Mouse (Mus musculus) hindbrain, embryonic 10.5 days (tissue): Measurements from ENCODE around the gene Map2k7. TPM values are rescaled to one million over a fixed set of nuclear protein-coding genes. Genes with fewer than 3 reads are reported as not detected.
"Not testable (repeated sequence)": the region's sequence is repeated elsewhere in the genome, so short reads cannot be mapped to it uniquely, and the experiment has no call there.

Experiments used
- DNase-seq: peaks from one replicate; pipeline ENCODE4 v3.0.0-alpha.2; 2017; ENCODE audit warnings: low spot score
- H3K27ac ChIP-seq: fragments of 300-500 bp; sonication (generic); 2 replicates; pipeline ENCODE4 v1.5.1; 2016; ENCODE audit warnings: mild to moderate bottlenecking, moderate library complexity
- H3K27me3 ChIP-seq: fragments of 300-500 bp; sonication (generic); 2 replicates; pipeline ENCODE4 v1.6.1; 2016; ENCODE audit warnings: mild to moderate bottlenecking; ENCODE audit not compliant: poor library complexity, insufficient read depth, severe bottlenecking
- H3K36me3 ChIP-seq: fragments of 300-500 bp; sonication (generic); 2 replicates; pipeline ENCODE4 v1.6.1; 2016; ENCODE audit warnings: mild to moderate bottlenecking, moderate library complexity
- H3K4me1 ChIP-seq: fragments of 300-500 bp; sonication (generic); replicated peaks from 2 replicates; pipeline ENCODE4 v1.6.1; 2016; ENCODE audit warnings: mild to moderate bottlenecking
- H3K4me3 ChIP-seq: fragments of 300-500 bp; sonication (generic); 2 replicates; pipeline ENCODE4 v1.5.1; 2016; ENCODE audit warnings: mild to moderate bottlenecking, moderate library complexity
- H3K9me3 ChIP-seq: fragments of 300-500 bp; sonication (generic); 2 replicates; pipeline ENCODE4 v1.6.1; 2016; ENCODE audit warnings: mild to moderate bottlenecking, moderate library complexity
- WGBS: fragments of 180-500 bp; shearing (Covaris S2); methylation state at CpG from one replicate; pipeline ENCODE4 v1.1.7; 2016; 5-methylcytosine and 5-hydroxymethylcytosine counted together
- polyA plus RNA-seq: library from polyadenylated mRNA; unstranded; fragments of >200 nt; fragmentation: Nextera tagmentation; extraction: Ambion mirVana; gene quantifications from 2 replicates; pipeline ENCODE4 v1.2.1, GENCODE M21; 2016

The Map2k7 gene
- polyA plus RNA-seq, 1 experiment from 2014 or later = 39.4 TPM

- not testable (repeated sequence) for H3K27ac ChIP-seq, H3K27me3 ChIP-seq, H3K4me3 ChIP-seq, H3K9me3 ChIP-seq, DNase-seq
- H3K36me3 ChIP-seq = peaks cover 47% of the 10 kb centered on the region
- WGBS = 84% methylated on average over 7 of the region's 7 CpGs
- peaks cover 49% of the 10 kb centered on the region for H3K4me1 ChIP-seq
Observed at GRCm38 (mm10) chr8:4255471-4255870, 16.9 kb downstream of the Map2k7 start.

GRCm38 (mm10) chr8:4256911-4257310 is 18.4 kb downstream of the Map2k7 start:
- Histone ChIP-seq H3K27me3 (no peaks in the 10 kb centered on the region), H3K36me3 (peaks cover 61% of the 10 kb centered on the region), H3K4me1 (peaks cover 46% of the 10 kb centered on the region), H3K27ac (peak overlapping the region; percentile 98; the same call in 1 of the 2 replicates), H3K4me3 (peak overlapping the region; percentile 93; the same call in 1 of the 2 replicates), H3K9me3 (0 out of 2 replicates have a peak, but pooled peaks cover 3% of the 10 kb centered on the region)
- WGBS = 72% methylated on average over 4 of the region's 4 CpGs
- no peak for DNase-seq

DNA sequence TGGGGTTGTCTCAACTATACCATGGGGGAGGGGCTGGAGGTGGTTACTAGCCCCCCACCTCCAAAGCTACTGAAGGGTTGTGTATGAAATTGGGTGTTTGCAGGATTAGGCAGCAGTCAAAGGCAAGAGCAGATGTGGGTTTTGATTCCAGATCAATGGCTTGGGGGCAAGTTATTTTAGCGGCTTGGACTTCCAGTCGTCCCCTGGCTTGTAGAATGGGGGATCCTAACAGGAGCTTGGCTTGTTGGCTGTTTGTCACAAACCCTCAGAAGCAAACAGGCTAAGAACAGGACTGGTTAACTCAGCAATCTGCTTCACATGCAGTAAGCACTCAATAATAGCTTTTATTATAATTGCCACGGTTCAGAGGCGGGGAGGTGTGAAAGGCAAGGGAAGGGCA is 18.8 kb downstream of the Map2k7 start:
- 0 out of 2 replicates have a peak, but pooled peaks cover 3% of the 10 kb centered on the region for H3K9me3 ChIP-seq
- peaks cover 66% of the 10 kb centered on the region for H3K36me3 ChIP-seq
- peak overlapping the region; percentile 98 for H3K27ac ChIP-seq
- WGBS = 80% methylated on average over 4 of the region's 4 CpGs
- no peak for DNase-seq
- no peaks in the 10 kb centered on the region for H3K27me3 ChIP-seq
- H3K4me3 ChIP-seq = peak overlapping the region; percentile 93
- H3K4me1 ChIP-seq = peaks cover 45% of the 10 kb centered on the region

GRCm38 (mm10) chr8:4258233-4258632 is 19.7 kb downstream of the Map2k7 start:
- DNase-seq = peak; percentile 91
- Histone ChIP-seq H3K27ac (peak overlapping the region; percentile 98), H3K36me3 (peaks cover 75% of the 10 kb centered on the region), H3K4me3 (peak overlapping the region; percentile 93), H3K27me3 (no peaks in the 10 kb centered on the region), H3K9me3 (0 out of 2 replicates have a peak, but pooled peaks cover 3% of the 10 kb centered on the region), H3K4me1 (peaks cover 41% of the 10 kb centered on the region)
- 2% methylated on average over 35 of the region's 35 CpGs for WGBS

- 0 out of 2 replicates have a peak, but pooled peaks cover 3% of the 10 kb centered on the region for H3K9me3 ChIP-seq
- peaks cover 37% of the 10 kb centered on the region for H3K4me1 ChIP-seq
- H3K36me3 ChIP-seq = peaks cover 79% of the 10 kb centered on the region
- H3K27ac ChIP-seq = peak overlapping the region; percentile 98
- no peak for DNase-seq
- peak overlapping the region; percentile 93 for H3K4me3 ChIP-seq
- no peaks in the 10 kb centered on the region for H3K27me3 ChIP-seq
- 0% methylated on average over 32 of the region's 32 CpGs for WGBS
Observed at GRCm38 (mm10) chr8:4258678-4259077, 20.1 kb downstream of the Map2k7 start.

DNA sequence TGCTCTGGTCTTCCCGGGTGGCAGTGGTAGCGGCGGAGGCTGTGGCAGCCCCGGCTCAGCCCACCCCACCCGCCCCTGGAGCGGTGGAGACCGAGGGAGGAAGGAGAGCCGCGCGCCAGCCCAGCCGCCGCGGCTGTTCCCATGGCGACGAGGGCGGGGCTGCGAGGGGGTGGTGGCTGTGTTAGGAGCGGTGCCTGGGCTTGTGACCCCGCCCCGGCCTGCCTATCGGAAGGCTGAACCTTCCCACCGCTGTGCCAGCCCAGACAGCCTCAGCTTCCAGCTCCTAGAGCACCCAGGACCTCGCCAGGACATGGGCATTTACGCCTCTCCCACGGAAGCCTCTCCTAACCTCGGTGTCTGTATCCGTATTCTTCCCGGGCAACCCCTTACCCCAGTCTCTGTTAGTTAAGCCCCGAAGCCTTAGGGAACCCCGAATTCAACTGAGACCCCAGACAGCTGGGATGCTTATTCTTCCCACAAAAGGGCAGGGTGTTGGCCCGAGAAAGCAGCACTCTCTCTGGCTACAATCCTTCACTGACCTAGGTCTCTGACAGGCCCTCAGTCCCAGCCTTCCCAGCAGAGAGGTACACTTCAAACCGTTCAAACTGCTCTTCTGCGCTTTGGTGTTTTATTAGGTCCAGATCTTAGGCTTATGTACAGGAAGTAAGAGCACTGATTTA is 20.7 kb downstream of the Map2k7 start, which contains the start of gene Ctxn1:
Ctxn1 (minus strand) TSS at position 150 of the 680 bp plus-strand sequence.
- 6% methylated on average over 31 of the region's 33 CpGs for WGBS
- DNase-seq = peak; percentile 97
- peaks cover 84% of the 10 kb centered on the region for H3K36me3 ChIP-seq

DNA sequence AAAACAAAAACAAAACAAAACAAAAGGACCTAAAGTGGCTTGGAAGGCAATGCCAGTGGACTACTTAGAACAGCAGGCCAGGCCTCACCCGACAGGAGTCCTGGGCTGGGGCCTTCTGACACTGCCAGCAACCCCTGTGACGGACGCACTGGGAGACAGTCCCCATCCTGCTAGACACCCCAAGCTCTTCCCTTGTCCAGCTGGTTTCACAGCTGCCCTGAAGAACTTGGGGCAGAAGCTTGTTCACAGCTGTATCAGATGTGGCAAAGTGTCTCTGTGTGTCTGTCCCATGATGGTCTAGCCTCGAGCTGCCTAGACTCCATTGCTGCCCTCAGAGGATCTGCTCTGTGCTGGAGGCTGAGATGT is 21.2 kb downstream of the Map2k7 start:
- DNase-seq = no peak
- H3K27ac ChIP-seq = peak overlapping the region; percentile 98
- H3K36me3 ChIP-seq = peaks cover 84% of the 10 kb centered on the region
- no peaks in the 10 kb centered on the region for H3K27me3 ChIP-seq
- H3K4me3 ChIP-seq = peak overlapping the region; percentile 93
- WGBS = 86% methylated on average over 4 of the region's 4 CpGs
- peaks cover 30% of the 10 kb centered on the region for H3K4me1 ChIP-seq
- H3K9me3 ChIP-seq = 0 out of 2 replicates have a peak, but pooled peaks cover 3% of the 10 kb centered on the region

More for the DNA sequence above, 20.7 kb downstream of the Map2k7 start, which contains the start of gene Ctxn1:
- Histone ChIP-seq H3K9me3 (0 out of 2 replicates have a peak, but pooled peaks cover 3% of the 10 kb centered on the region), H3K4me3 (peak within 1 kb of the TSS; percentile 93), H3K4me1 (peaks cover 31% of the 10 kb centered on the region), H3K27ac (peak within 1 kb of the TSS; percentile 98), H3K27me3 (no peaks in the 10 kb centered on the region)

DNA sequence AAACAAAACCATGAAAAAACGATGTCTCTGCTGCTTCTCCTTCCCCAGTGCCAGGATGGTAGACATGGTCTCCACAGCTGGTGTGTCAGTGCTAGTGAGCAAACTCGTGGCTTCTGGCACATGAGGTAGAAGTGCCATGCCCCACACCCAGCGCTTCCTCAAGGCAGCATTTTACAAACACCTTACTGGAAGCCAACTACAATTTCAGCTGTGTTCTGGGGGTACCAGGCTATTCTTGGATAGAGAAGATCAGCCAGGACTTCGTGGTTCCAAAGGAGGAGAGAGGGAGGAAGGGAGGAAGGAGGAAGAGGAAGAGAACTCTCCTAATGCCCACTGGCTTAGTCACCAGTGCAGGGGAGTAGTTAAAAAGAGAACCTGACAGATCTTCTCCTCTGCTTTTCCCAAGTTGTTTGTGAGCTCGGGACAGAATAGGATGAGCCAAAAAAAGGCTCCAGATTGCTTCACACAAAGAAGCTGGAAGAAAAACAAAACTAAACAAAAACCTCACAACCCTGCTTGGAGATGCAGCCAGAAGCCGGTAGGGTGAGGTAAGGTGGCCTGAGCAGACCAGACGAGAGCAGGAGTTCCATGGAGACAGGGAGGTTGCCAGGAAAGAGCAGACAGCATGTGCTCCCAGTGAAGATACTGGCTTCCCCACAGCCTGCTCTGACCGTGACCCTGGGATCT is 24.7 kb downstream of the Map2k7 start:
- H3K27me3 ChIP-seq = no peaks in the 10 kb centered on the region
- H3K36me3 ChIP-seq = peaks cover 87% of the 10 kb centered on the region
- H3K4me1 ChIP-seq = peaks cover 12% of the 10 kb centered on the region
- WGBS = 89% methylated on average over 8 of the region's 8 CpGs
- no peak for DNase-seq
- H3K4me3 ChIP-seq = no peak overlapping the region
- no peak overlapping the region for H3K27ac ChIP-seq
- 0 out of 2 replicates have a peak, but pooled peaks cover 3% of the 10 kb centered on the region for H3K9me3 ChIP-seq

DNA sequence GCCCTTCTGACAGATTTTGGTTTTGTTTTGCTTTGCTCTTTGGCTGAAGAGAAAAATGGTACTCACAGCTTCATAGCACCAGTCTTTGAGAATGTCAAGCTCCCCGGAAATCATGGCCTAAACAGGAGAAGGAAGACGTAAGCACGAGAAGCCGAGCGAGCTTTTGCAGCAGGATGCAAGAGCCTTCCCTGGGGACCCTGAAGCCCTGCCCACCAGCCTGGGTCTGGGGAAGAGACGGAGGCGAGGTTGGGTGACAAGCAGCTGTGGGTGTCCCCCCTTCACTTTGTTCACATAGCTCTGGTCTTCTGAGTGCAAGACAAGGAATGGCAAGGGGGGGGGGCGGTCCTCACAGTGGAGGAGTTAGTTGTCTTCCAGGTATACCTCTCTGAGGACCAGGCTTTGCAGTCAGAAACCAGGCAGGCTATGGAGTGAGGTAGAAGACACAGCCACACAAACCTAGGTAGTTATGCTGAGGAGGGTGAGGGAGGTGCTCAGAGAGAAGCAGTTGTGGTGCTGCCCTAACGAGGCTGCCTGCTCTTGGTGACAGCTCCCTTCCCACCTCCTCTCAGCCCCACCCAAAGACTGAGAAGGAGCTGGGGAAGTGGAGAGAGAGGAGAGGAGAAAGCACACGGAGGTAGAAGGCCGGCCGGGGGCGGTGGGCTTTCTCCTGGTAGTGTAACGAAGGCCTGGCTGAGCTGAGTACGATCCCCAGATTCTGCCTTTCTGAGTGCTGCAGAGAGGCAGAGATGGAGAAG is 26.8 kb downstream of the Map2k7 start:
- H3K27ac ChIP-seq = no peak overlapping the region
- H3K4me1 ChIP-seq = no peaks in the 10 kb centered on the region
- no peaks in the 10 kb centered on the region for H3K9me3 ChIP-seq
- no peak for DNase-seq
- peaks cover 100% of the 10 kb centered on the region for H3K36me3 ChIP-seq
- 93% methylated on average over 15 of the region's 15 CpGs for WGBS
- H3K27me3 ChIP-seq = no peaks in the 10 kb centered on the region
- no peak overlapping the region for H3K4me3 ChIP-seq

GRCm38 (mm10) chr8:4267627-4268026 is 29.1 kb downstream of the Map2k7 start:
- Histone ChIP-seq H3K4me3 (no peak overlapping the region), H3K27me3 (no peaks in the 10 kb centered on the region), H3K4me1 (no peaks in the 10 kb centered on the region), H3K27ac (no peak overlapping the region), H3K36me3 (peaks cover 99% of the 10 kb centered on the region), H3K9me3 (no peaks in the 10 kb centered on the region)
- 81% methylated on average over 15 of the region's 15 CpGs for WGBS
- DNase-seq = no peak

- peaks cover 94% of the 10 kb centered on the region for H3K36me3 ChIP-seq
Observed at GRCm38 (mm10) chr8:4269609-4270008, 31.1 kb downstream of the Map2k7 start.

DNA sequence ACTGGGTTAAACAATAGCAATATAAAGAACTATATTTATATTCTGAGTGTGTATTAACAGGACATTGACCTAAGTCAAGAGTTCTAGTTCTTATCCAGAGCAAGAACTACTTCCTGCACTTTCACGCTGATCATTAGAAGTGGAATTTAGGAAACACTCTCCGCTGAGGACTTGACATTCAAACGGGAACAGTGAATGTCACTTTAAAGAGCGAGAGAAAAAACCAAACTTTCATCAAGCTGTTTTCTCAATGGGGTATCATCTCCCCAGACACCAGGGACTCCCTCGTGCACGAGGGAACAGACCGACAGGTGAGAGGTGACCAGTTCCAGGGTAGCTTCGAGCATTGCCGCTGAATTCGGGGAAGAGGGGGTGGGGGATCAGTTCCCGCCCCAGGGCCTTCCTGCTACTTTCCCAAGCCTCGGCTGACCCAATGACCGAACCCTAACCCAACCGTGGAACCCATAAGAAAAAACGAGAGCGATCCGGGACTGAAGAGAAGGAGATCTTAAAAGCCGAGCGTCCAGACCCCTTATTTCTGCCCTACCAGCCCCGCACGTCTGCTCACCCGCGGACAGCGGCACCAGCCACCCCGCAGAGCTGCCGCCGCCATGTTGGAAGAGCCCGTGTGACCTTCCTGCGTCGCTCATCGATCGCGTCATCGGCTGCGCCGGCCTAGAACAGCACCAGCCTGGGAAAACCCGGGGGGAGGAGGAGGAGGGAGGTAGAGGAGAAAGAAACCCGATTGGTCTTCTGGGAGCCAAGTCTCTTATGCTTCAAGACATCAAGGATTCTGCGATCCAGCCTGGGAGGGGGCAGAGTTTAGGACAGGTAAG is 37.0 kb downstream of the Map2k7 start, which contains the start of gene Timm44:
Timm44 (minus strand) TSS at position 639 of the 836 bp plus-strand sequence.
- peak; percentile 94 for DNase-seq
- peak within 1 kb of the TSS; percentile 87 for H3K4me3 ChIP-seq
- H3K36me3 ChIP-seq = peaks cover 35% of the 10 kb centered on the region
- under 1% methylated on average over 39 of the region's 39 CpGs for WGBS
- peaks cover 8% of the 10 kb centered on the region for H3K4me1 ChIP-seq
- H3K27ac ChIP-seq = peak within 1 kb of the TSS; percentile 89
- H3K27me3 ChIP-seq = no peaks in the 10 kb centered on the region
- no peaks in the 10 kb centered on the region for H3K9me3 ChIP-seq

More at GRCm38 (mm10) chr8:4269609-4270008, 31.1 kb downstream of the Map2k7 start:
- no peak overlapping the region for H3K27ac ChIP-seq
- 92% methylated on average over 6 of the region's 6 CpGs for WGBS
- no peak for DNase-seq
- no peaks in the 10 kb centered on the region for H3K9me3 ChIP-seq
- peaks cover 2% of the 10 kb centered on the region for H3K4me1 ChIP-seq
- H3K27me3 ChIP-seq = no peaks in the 10 kb centered on the region
- no peak overlapping the region for H3K4me3 ChIP-seq
